Mouse (Mus musculus): Measurements from ENCODE around the gene Spata7.
A peak's percentile ranks its signal among the peaks of the same experiment; 100 is the strongest.
"Not testable (repeated sequence)": the region's sequence is repeated elsewhere in the genome, so short reads cannot be mapped to it uniquely, and the experiment has no call there.

The Spata7 gene

GRCm38 (mm10) chr12:98627392-98628259 is at the start of gene Spata7:
TSS of gene Spata7 (plus strand) at chr12:98628157.
- DNase-seq = peak; percentile 68 to 71

- no peak for DNase-seq
Measured at GRCm38 (mm10) chr12:98585302-98585701, 42.7 kb upstream of the Spata7 start.

GRCm38 (mm10) chr12:98588573-98588972 is 39.4 kb upstream of the Spata7 start:
- DNase-seq = no peak

- DNase-seq = no peak
Measured at GRCm38 (mm10) chr12:98591016-98591415, 36.9 kb upstream of the Spata7 start.

GRCm38 (mm10) chr12:98600861-98601260 is 27.1 kb upstream of the Spata7 start:
- no peak for DNase-seq

- DNase-seq = no peak
Measured at GRCm38 (mm10) chr12:98602114-98602513, 25.8 kb upstream of the Spata7 start.

GRCm38 (mm10) chr12:98605264-98605663 is 22.7 kb upstream of the Spata7 start:
- DNase-seq = no peak

GRCm38 (mm10) chr12:98606595-98607290 is 21.2 kb upstream of the Spata7 start:
- no peak for DNase-seq

GRCm38 (mm10) chr12:98610341-98610740 is 17.6 kb upstream of the Spata7 start:
- no peak for DNase-seq

GRCm38 (mm10) chr12:98614910-98615508 is 12.9 kb upstream of the Spata7 start:
- DNase-seq = no peak

GRCm38 (mm10) chr12:98615746-98616145 is 12.2 kb upstream of the Spata7 start:
- DNase-seq = no peak

GRCm38 (mm10) chr12:98619496-98619895 is 8.5 kb upstream of the Spata7 start:
- no peak for DNase-seq

GRCm38 (mm10) chr12:98620922-98621321 is 7.0 kb upstream of the Spata7 start:
- not testable (repeated sequence) for DNase-seq

- not testable (repeated sequence) for DNase-seq
Measured at GRCm38 (mm10) chr12:98623266-98623665, 4.7 kb upstream of the Spata7 start.

GRCm38 (mm10) chr12:98628260-98628970 is 458 bp downstream of the Spata7 start:
- DNase-seq = no peak

GRCm38 (mm10) chr12:98644852-98645251 is 16.9 kb downstream of the Spata7 start:
- DNase-seq = no peak

- DNase-seq = no peak
Measured at GRCm38 (mm10) chr12:98656873-98657272, 28.9 kb downstream of the Spata7 start.

- DNase-seq = no peak
Measured at GRCm38 (mm10) chr12:98662617-98663016, 34.7 kb downstream of the Spata7 start.

GRCm38 (mm10) chr12:98668132-98668814 is 40.3 kb downstream of the Spata7 start:
- no peak for DNase-seq

- DNase-seq = no peak
Measured at GRCm38 (mm10) chr12:98669086-98669485, 41.1 kb downstream of the Spata7 start.

- no peak for DNase-seq
Measured at GRCm38 (mm10) chr12:98669864-98670263, 41.9 kb downstream of the Spata7 start.

GRCm38 (mm10) chr12:98670429-98670828 is 42.5 kb downstream of the Spata7 start:
- no peak for DNase-seq
